Mouse (Mus musculus) liver, embryonic 14.5 days (tissue): ENCODE results near the gene Gm17067.
"Not testable (repeated sequence)": the region's sequence is repeated elsewhere in the genome, so short reads cannot be mapped to it uniquely, and the experiment has no call there.

Experiments
- CTCF ChIP-seq: IDR thresholded peaks from 2 replicates; pipeline ENCODE4 v1.5.1; 2016; ENCODE audit warnings: antibody characterized with exemption, low read depth, control low read depth
- EP300 ChIP-seq: IDR thresholded peaks from 2 replicates; pipeline ENCODE4 v1.6.1; 2016; ENCODE audit warnings: antibody characterized with exemption, low read depth

DNA sequence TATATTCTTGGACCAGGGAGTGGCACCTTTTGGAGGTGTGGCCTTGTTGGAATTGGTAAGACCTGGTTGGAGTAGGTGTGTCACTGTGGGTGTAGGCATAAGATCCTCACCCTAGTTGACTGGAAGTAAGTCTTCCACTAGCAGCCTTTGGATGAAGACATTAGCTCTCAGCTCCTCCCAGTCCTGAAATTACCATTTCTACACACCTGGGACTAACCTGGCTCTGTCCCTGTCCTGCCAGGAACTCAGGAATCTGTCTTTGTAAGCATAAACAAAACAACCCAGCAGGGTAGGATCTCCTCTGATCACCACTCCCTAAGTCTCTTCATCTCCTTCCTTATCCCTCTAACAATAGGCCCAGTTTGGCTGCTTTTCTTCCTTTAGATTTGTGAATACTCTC is 47.2 kb downstream of the Gm17067 start:
- TF ChIP-seq CTCF, EP300: not testable (repeated sequence)
